Comparison of ENCODE assay signal across 19 mouse cellular contexts in genomic region chr10:8729387-8730337, GRCm38 (mm10).
DNase-seq lines count a peak whose midpoint lies in the region; ATAC-seq and TF ChIP-seq lines count a peak whose summit lies in the region.
"Had no signal": no experiment of that assay in that cellular context is flagged by ENCODE, and none has a peak within 500 bp of the region (broad histone marks: within the 10 kb centered on the region; RNA-seq: fewer than 3 reads in every experiment).

No protein-coding gene starts in this region.

- H3K9me3 ChIP-seq in forebrain, embryonic 16.5 days (ENCODE audit: control insufficient read depth, low read length), result no peaks in the 10 kb centered on the region
- no peaks in the 10 kb centered on the region for H3K9me3 ChIP-seq in forebrain, embryonic 12.5 days
- H3K9me3 ChIP-seq in hindbrain, embryonic 13.5 days, result no peaks in the 10 kb centered on the region
- no peaks in the 10 kb centered on the region for H3K9me3 ChIP-seq in hindbrain, embryonic 14.5 days (ENCODE audit: control insufficient read depth, low read length)
- no peaks in the 10 kb centered on the region for H3K9me3 ChIP-seq in midbrain, embryonic 15.5 days
- H3K9me3 ChIP-seq in midbrain, embryonic 10.5 days (replicated peaks), result no peaks in the 10 kb centered on the region
- H3K9me3 ChIP-seq in stomach, postnatal 0 days (ENCODE audit: control insufficient read depth, low read length), result no peaks in the 10 kb centered on the region
- H3K9me3 ChIP-seq: stomach, embryonic 15.5 days had no signal

- no peaks in the 10 kb centered on the region for H3K4me1 ChIP-seq in forebrain, embryonic 16.5 days (replicated peaks; ENCODE audit: control insufficient read depth, insufficient read depth, low read length)
- no peaks in the 10 kb centered on the region for H3K4me1 ChIP-seq in forebrain, embryonic 12.5 days
- H3K4me1 ChIP-seq in hindbrain, embryonic 13.5 days (replicated peaks), result no peaks in the 10 kb centered on the region
- H3K4me1 ChIP-seq in hindbrain, embryonic 14.5 days (replicated peaks; ENCODE audit: control insufficient read depth, insufficient read depth, low read length), result no peaks in the 10 kb centered on the region
- no peaks in the 10 kb centered on the region for H3K4me1 ChIP-seq in midbrain, embryonic 15.5 days
- no peaks in the 10 kb centered on the region for H3K4me1 ChIP-seq in midbrain, embryonic 10.5 days
- no peaks in the 10 kb centered on the region for H3K4me1 ChIP-seq in stomach, postnatal 0 days (replicated peaks; ENCODE audit: control insufficient read depth, insufficient read depth)
- H3K4me1 ChIP-seq: stomach, embryonic 15.5 days had no signal

- H3K36me3 ChIP-seq in forebrain, embryonic 16.5 days (ENCODE audit: control insufficient read depth, insufficient read depth), result no peaks in the 10 kb centered on the region
- H3K36me3 ChIP-seq in forebrain, embryonic 12.5 days (replicated peaks), result peaks cover 45% of the 10 kb centered on the region
- H3K36me3 ChIP-seq in hindbrain, embryonic 13.5 days, result peaks cover 66% of the 10 kb centered on the region
- H3K36me3 ChIP-seq in hindbrain, embryonic 14.5 days (replicated peaks; ENCODE audit: control insufficient read depth, insufficient read depth), result peaks cover 62% of the 10 kb centered on the region
- peaks cover 10% of the 10 kb centered on the region for H3K36me3 ChIP-seq in midbrain, embryonic 15.5 days (replicated peaks)
- peaks cover 96% of the 10 kb centered on the region for H3K36me3 ChIP-seq in midbrain, embryonic 10.5 days
- H3K36me3 ChIP-seq in stomach, postnatal 0 days (ENCODE audit: control insufficient read depth, insufficient read depth, low read length), result peaks cover 14% of the 10 kb centered on the region

- H3K4me3 ChIP-seq in forebrain, embryonic 16.5 days (replicated peaks; ENCODE audit: low read length), result no peak overlapping the region
- H3K4me3 ChIP-seq in forebrain, embryonic 12.5 days (replicated peaks), result no peak overlapping the region
- no peak overlapping the region for H3K4me3 ChIP-seq in hindbrain, embryonic 13.5 days
- no peak overlapping the region for H3K4me3 ChIP-seq in hindbrain, embryonic 14.5 days (replicated peaks; ENCODE audit: low read length)
- H3K4me3 ChIP-seq in midbrain, embryonic 15.5 days, result no peak overlapping the region
- no peak overlapping the region for H3K4me3 ChIP-seq in midbrain, embryonic 10.5 days
- no peak overlapping the region for H3K4me3 ChIP-seq in stomach, postnatal 0 days (ENCODE audit: low read depth, low read length)
- H3K4me3 ChIP-seq: erythroblast, embryonic 14.5 days; stomach, embryonic 15.5 days had no signal

- H3K9ac ChIP-seq in forebrain, embryonic 16.5 days (replicated peaks; ENCODE audit: low read depth, low read length), result no peak overlapping the region
- no peak overlapping the region for H3K9ac ChIP-seq in forebrain, embryonic 12.5 days
- no peak overlapping the region for H3K9ac ChIP-seq in hindbrain, embryonic 13.5 days
- no peak overlapping the region for H3K9ac ChIP-seq in hindbrain, embryonic 14.5 days
- H3K9ac ChIP-seq in midbrain, embryonic 15.5 days, result no peak overlapping the region
- no peak overlapping the region for H3K9ac ChIP-seq in stomach, postnatal 0 days (ENCODE audit: low read length)
- H3K9ac ChIP-seq: stomach, embryonic 15.5 days had no signal

- no peak for TF ChIP-seq CTCF in stomach, postnatal 0 days (IDR thresholded peaks at IDR 0.05; ENCODE audit: low read depth)

- 0 out of 2 replicates have a peak, but pooled peaks have one; percentile 18 for ATAC-seq in forebrain, embryonic 16.5 days
- no peak for ATAC-seq in forebrain, embryonic 12.5 days (ENCODE audit: low FRiP score)
- ATAC-seq in hindbrain, embryonic 13.5 days (ENCODE audit: low FRiP score), result peak; percentile 24; the same call in 1 of the 2 replicates
- ATAC-seq in hindbrain, embryonic 14.5 days (ENCODE audit: low FRiP score), result no peak; the same call in 1 of the 2 replicates
- ATAC-seq in midbrain, embryonic 15.5 days (replicated peaks), result 0 out of 2 replicates have a peak, but pooled peaks have one; percentile 37
- 0 out of 2 replicates have a peak, but pooled peaks have one; percentile 12 for ATAC-seq in stomach, postnatal 0 days (ENCODE audit: low FRiP score, low TSS enrichment)
- ATAC-seq: activated CD4-positive, CD25-positive, alpha-beta regulatory T cell, adult 4 months; Patski had no signal

- no peak overlapping the region for H3K4me2 ChIP-seq in forebrain, embryonic 16.5 days (ENCODE audit: low read length)
- H3K4me2 ChIP-seq in forebrain, embryonic 12.5 days, result no peak overlapping the region
- no peak overlapping the region for H3K4me2 ChIP-seq in hindbrain, embryonic 13.5 days
- H3K4me2 ChIP-seq in hindbrain, embryonic 14.5 days (replicated peaks), result no peak overlapping the region
- H3K4me2 ChIP-seq in midbrain, embryonic 15.5 days, result no peak overlapping the region
- H3K4me2 ChIP-seq in stomach, postnatal 0 days (replicated peaks; ENCODE audit: low read depth), result no peak overlapping the region
- H3K4me2 ChIP-seq: stomach, embryonic 15.5 days had no signal

- no peak for DNase-seq in hindbrain, embryonic 14.5 days (ENCODE audit: low spot score)
- DNase-seq in midbrain, embryonic 10.5 days (ENCODE audit: low spot score), result no peak
- DNase-seq in stomach, postnatal 0 days (ENCODE audit: low spot score), result no peak
- DNase-seq: adrenal gland, postnatal 14 days; gastrocnemius, postnatal 25 days; kidney, adult 2 months; layer of hippocampus, adult 9-11 months; liver; lung, adult 18-20 months; retina, postnatal 1 day; spleen, adult 18-20 months had no signal

- TF ChIP-seq EP300 in stomach, postnatal 0 days (optimal IDR thresholded peaks at IDR 0.05), result no peak

- no peaks in the 10 kb centered on the region for H3K27me3 ChIP-seq in forebrain, embryonic 16.5 days (replicated peaks; ENCODE audit: control insufficient read depth, insufficient read depth, low read length)
- no peaks in the 10 kb centered on the region for H3K27me3 ChIP-seq in forebrain, embryonic 12.5 days
- H3K27me3 ChIP-seq in hindbrain, embryonic 13.5 days, result no peaks in the 10 kb centered on the region
- H3K27me3 ChIP-seq in hindbrain, embryonic 14.5 days (ENCODE audit: control insufficient read depth, insufficient read depth, low read length), result no peaks in the 10 kb centered on the region
- H3K27me3 ChIP-seq in midbrain, embryonic 15.5 days (replicated peaks), result no peaks in the 10 kb centered on the region
- no peaks in the 10 kb centered on the region for H3K27me3 ChIP-seq in midbrain, embryonic 10.5 days (ENCODE audit: low read depth, poor library complexity, severe bottlenecking)
- H3K27me3 ChIP-seq in stomach, postnatal 0 days (ENCODE audit: control insufficient read depth, insufficient read depth, low read length), result no peaks in the 10 kb centered on the region
- H3K27me3 ChIP-seq: Patski; stomach, embryonic 15.5 days had no signal

- no peak overlapping the region for H3K27ac ChIP-seq in forebrain, embryonic 16.5 days (ENCODE audit: low read length)
- H3K27ac ChIP-seq in forebrain, embryonic 12.5 days, result no peak overlapping the region
- H3K27ac ChIP-seq in hindbrain, embryonic 13.5 days, result no peak overlapping the region
- H3K27ac ChIP-seq in hindbrain, embryonic 14.5 days, result no peak overlapping the region
- H3K27ac ChIP-seq in midbrain, embryonic 15.5 days, result no peak overlapping the region
- H3K27ac ChIP-seq in midbrain, embryonic 10.5 days (replicated peaks), result no peak overlapping the region
- H3K27ac ChIP-seq in stomach, postnatal 0 days (replicated peaks), result no peak overlapping the region
- H3K27ac ChIP-seq: stomach, embryonic 15.5 days had no signal

- 91% methylated on average over 34 of the region's 34 CpGs for WGBS in forebrain, embryonic 16.5 days
- WGBS in forebrain, embryonic 12.5 days, result 94% methylated on average over 34 of the region's 34 CpGs
- WGBS in hindbrain, embryonic 13.5 days, result 95% methylated on average over 34 of the region's 34 CpGs
- 89% methylated on average over 34 of the region's 34 CpGs for WGBS in hindbrain, embryonic 14.5 days
- 93% methylated on average over 34 of the region's 34 CpGs for WGBS in midbrain, embryonic 15.5 days
- WGBS in midbrain, embryonic 10.5 days, result 95% methylated on average over 34 of the region's 34 CpGs
- 93% methylated on average over 34 of the region's 34 CpGs for WGBS in stomach, postnatal 0 days

Comparison
In these comparisons a context has a peak if more than half of its experiments do, and no peak if none do; other contexts are left out.
1. ATAC-seq: peak in forebrain, embryonic 16.5 days (single experiment), hindbrain, embryonic 13.5 days (single experiment), midbrain, embryonic 15.5 days (single experiment) and stomach, postnatal 0 days (single experiment); none in forebrain, embryonic 12.5 days (single experiment) and hindbrain, embryonic 14.5 days (single experiment).